Mouse (Mus musculus) forebrain, embryonic 14.5 days (tissue): ENCODE measurements at regions not wholly inside any gene's neighbourhood (a gene's known extent, or its start where the extent isn't known, plus 50 kb on each side); places are given as distances from the start of the nearest gene placed in this dataset.

Source experiments
- ATAC-seq: fragments of 200-750 bp; cut with Nextera tagmentation; 2 replicates; pipeline ENCODE4 v1.8.0; 2017; ENCODE audit warnings: mild to moderate bottlenecking, moderate library complexity
- DNase-seq: peaks from one replicate; pipeline ENCODE4 v3.0.0-alpha.2; 2015; ENCODE audit warnings: low spot score
- H3K27ac ChIP-seq: fragments of 300-500 bp; sonication (generic); 2 replicates; pipeline ENCODE4 v1.5.1; 2014; ENCODE audit warnings: low read depth, mild to moderate bottlenecking, control low read depth, low read length, moderate library complexity
- H3K27me3 ChIP-seq: fragments of 300-500 bp; sonication (generic); replicated peaks from 2 replicates; pipeline ENCODE4 v1.6.1; 2014; ENCODE audit warnings: low read length, control low read depth, mixed read lengths; ENCODE audit not compliant: control insufficient read depth, insufficient read depth
- H3K36me3 ChIP-seq: fragments of 300-500 bp; sonication (generic); 2 replicates; pipeline ENCODE4 v1.6.1; 2014; ENCODE audit warnings: low read length, control low read depth; ENCODE audit not compliant: control insufficient read depth, insufficient read depth
- H3K4me1 ChIP-seq: fragments of 300-500 bp; sonication (generic); 2 replicates; pipeline ENCODE4 v1.6.1; 2014; ENCODE audit warnings: antibody characterized with exemption, low read length, control low read depth; ENCODE audit not compliant: control insufficient read depth, insufficient read depth
- H3K4me2 ChIP-seq: fragments of 300-500 bp; sonication (generic); 2 replicates; pipeline ENCODE4 v1.6.1; 2014; ENCODE audit warnings: mild to moderate bottlenecking, control low read depth, low read length
- H3K4me3 ChIP-seq: fragments of 300-500 bp; sonication (generic); 2 replicates; pipeline ENCODE4 v1.5.1; 2014; ENCODE audit warnings: low read depth, low read length, control low read depth
- H3K9ac ChIP-seq: fragments of 300-500 bp; sonication (generic); 2 replicates; pipeline ENCODE4 v1.6.1; 2014; ENCODE audit warnings: mild to moderate bottlenecking, low read length, control low read depth, moderate library complexity
- H3K9me3 ChIP-seq: fragments of 300-500 bp; sonication (generic); replicated peaks from 2 replicates; pipeline ENCODE4 v1.6.1; 2016; ENCODE audit warnings: low read length, control low read depth, mixed read lengths; ENCODE audit not compliant: control insufficient read depth
- WGBS: fragments of 180-500 bp; shearing (Covaris S2); extraction: QIAGEN DNeasy Blood & Tissue Kit; methylation state at CpG from one replicate; pipeline ENCODE4 v1.1.7; 2014; 5-methylcytosine and 5-hydroxymethylcytosine counted together

DNA sequence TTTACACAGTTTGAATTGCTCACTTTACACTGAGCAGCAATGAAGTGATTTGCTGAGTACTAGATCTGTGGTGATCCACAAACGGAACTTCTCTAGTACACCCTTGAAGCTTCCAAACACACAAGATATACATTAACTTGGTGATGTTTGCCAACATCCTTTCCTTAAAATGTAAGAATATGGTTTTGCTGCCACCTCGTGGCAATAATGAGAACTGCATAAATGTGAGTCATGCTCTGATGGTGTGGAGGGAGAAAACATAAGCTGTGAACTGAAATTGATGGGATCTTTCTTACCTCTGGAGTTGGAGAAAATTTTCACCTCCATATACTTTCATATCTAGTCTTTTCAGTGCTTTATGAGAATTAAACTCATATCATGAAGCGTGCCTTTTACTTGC is 51.6 kb downstream of the Bex3 start:
- 12% methylated on average over 3 of the region's 3 CpGs for WGBS

DNA sequence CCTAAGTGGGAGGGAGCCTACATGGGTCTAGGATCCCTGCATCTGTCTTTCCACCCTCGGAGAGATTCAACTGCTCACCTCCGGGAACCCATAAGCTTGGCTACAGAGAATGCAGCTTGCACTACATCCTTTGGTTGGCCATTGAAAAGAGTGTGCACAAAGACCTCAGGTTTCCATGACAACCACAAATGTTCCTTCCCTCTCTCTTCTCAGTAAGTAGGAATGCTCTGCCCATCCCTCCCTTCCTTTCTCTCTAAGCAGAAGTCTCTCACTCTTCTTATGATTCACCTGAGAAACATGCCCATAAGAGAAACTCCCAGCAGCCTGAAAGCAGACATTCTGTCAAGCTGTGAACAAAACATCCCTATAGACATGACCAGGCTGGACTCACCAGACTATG is 95.8 kb downstream of the Bex3 start:
- WGBS, result 52% methylated on average over 2 of the region's 2 CpGs
- H3K4me2 ChIP-seq, result no peak overlapping the region
- no peaks in the 10 kb centered on the region for H3K27me3 ChIP-seq
- no peaks in the 10 kb centered on the region for H3K36me3 ChIP-seq
- no peaks in the 10 kb centered on the region for H3K4me1 ChIP-seq
- no peaks in the 10 kb centered on the region for H3K9me3 ChIP-seq
- H3K4me3 ChIP-seq, result no peak overlapping the region
- no peak overlapping the region for H3K9ac ChIP-seq
- H3K27ac ChIP-seq, result no peak overlapping the region
- no peak for ATAC-seq
- DNase-seq, result peak; percentile 3

More for the DNA sequence above, 51.6 kb downstream of the Bex3 start:
- DNase-seq (peak; percentile 80), ATAC-seq (no peak)
- Histone ChIP-seq H3K27ac (no peak overlapping the region), H3K4me3 (no peak overlapping the region), H3K9me3 (no peaks in the 10 kb centered on the region), H3K4me2 (no peak overlapping the region), H3K27me3 (no peaks in the 10 kb centered on the region), H3K4me1 (no peaks in the 10 kb centered on the region), H3K36me3 (no peaks in the 10 kb centered on the region), H3K9ac (no peak overlapping the region)
